Mouse (Mus musculus): ENCODE data around the gene Sytl3. TPM values are rescaled to one million over a fixed set of nuclear protein-coding genes. Genes with fewer than 3 reads are reported as not detected.
"Not testable (repeated sequence)": the region's sequence is repeated elsewhere in the genome, so short reads cannot be mapped to it uniquely, and the experiment has no call there.

The Sytl3 gene
- polyA plus RNA-seq, 1 experiment from 2014 or later, result 0.30 TPM

DNA sequence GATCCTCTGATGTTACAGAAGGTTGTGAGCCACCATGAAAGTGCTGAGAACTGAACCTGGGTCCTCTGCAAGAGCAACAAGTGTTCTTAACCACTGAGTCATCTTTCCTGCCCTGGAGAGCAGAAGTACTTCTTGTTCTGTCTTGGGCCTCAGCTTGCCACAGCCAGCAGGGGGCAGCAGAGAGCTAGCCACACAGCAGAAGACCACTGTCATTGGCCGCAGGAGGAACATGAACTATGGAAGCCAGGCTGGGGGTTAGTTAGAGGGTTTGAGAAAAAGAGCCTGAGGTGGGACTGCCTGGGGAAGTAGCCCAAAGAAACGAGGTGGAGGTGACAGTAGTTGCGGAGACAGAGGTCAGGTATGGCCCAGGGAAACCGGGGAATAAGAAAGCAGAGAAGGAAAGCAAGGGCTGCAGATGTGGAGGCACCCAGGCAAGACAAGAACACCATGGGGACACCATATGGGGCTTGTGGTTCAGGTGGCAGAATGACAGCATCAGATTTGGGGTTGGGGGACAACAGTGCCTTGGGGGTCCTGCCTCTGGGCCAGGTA is 38.4 kb downstream of the Sytl3 start:
- 0 out of 2 replicates have a peak, but pooled peaks have one; percentile 41 for ATAC-seq (replicated peaks; ENCODE audit: insufficient number of reproducible peaks, insufficient read depth, low FRiP score, low read depth)
- H3K4me1 ChIP-seq (replicated peaks); H3K4me3 ChIP-seq; H3K27me3 ChIP-seq; H3K36me3 ChIP-seq; H3K9me3 ChIP-seq (replicated peaks); H3K4me2 ChIP-seq; H3K27ac ChIP-seq; H3K9ac ChIP-seq: not testable (repeated sequence)
- WGBS, result 34% methylated on average over 4 of the region's 4 CpGs

DNA sequence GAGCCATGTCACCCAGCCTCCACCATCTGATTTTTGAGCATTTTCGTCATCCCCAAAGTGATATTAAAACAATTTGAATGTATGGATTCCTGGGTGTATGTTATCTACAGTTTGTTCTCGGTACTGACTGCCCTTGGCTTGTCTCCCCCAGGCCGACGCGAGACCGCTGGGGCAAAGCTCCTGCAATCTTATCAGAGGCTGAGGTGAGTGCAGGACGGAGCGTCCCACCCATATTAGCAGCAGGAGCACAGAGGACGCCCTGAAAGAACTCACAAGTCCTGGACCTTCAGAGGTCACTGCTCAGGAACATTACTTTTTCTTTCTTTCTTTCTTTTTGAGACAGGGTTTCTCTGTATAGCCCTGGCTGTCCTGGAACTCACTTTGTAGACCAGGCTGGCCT is 40.6 kb downstream of the Sytl3 start:
- H3K4me1 ChIP-seq (replicated peaks); H3K9me3 ChIP-seq (replicated peaks); H3K4me3 ChIP-seq; H3K4me2 ChIP-seq; H3K27me3 ChIP-seq; ATAC-seq (replicated peaks; ENCODE audit: insufficient number of reproducible peaks, insufficient read depth, low FRiP score, low read depth); H3K27ac ChIP-seq; H3K9ac ChIP-seq; H3K36me3 ChIP-seq: not testable (repeated sequence)
- 39% methylated on average over 8 of the region's 9 CpGs for WGBS

DNA sequence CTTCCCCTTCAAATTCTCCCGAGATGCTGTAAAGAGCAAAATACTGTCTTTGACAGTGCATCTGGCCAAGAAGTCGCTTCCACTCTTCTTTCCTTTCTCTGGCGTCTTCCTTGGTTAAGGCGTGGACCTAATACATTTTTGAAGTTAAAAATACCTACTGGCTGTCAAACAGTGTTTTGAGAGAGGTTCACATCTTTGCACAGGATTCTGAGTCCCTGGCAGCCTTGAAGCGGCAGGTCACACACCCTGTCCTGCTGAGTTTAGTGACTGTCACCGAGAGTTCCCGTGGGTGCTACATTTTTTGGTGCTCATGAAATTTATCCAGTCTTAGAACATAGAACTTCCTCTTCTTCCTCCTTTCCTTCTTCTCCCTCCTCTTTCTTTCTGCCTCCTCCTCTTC is 41.2 kb downstream of the Sytl3 start:
- 61% methylated on average over 4 of the region's 7 CpGs for WGBS
- H3K9ac ChIP-seq; H3K4me2 ChIP-seq; H3K4me1 ChIP-seq (replicated peaks); H3K4me3 ChIP-seq; H3K27me3 ChIP-seq; ATAC-seq (replicated peaks; ENCODE audit: insufficient number of reproducible peaks, insufficient read depth, low FRiP score, low read depth); H3K9me3 ChIP-seq (replicated peaks); H3K27ac ChIP-seq; H3K36me3 ChIP-seq: not testable (repeated sequence)

DNA sequence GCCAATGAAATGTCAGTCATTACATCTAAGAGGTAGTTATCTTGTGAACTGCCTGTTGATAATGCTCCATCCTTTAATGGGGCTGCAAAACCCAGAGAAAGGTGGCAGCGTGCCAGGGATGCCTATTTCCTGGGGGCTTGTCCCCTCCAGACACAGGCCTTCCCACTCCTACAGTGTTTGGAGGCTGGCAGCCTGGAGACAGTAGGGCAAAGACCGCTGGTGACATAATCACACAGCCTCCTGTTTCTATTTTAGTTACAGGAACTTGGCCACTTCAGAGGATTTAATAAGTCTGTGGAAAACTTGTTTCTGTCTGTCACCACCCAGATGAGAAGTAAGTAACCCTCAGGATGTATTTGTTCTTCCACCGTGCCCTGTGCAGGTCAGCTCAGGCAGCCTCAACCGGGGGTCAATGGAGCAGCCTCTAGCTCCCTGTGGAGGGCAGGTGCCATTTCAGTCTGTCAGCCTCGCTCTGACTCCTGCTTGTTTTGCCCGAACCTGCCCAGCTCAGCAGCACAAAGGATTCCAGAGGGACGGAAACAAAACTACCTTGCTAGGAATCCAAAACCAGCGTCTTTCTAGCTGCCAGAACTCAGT is 43.8 kb downstream of the Sytl3 start:
- not testable (repeated sequence) for H3K4me1 ChIP-seq (replicated peaks); H3K9ac ChIP-seq; H3K9me3 ChIP-seq (replicated peaks); H3K27me3 ChIP-seq; H3K36me3 ChIP-seq; H3K4me2 ChIP-seq; H3K27ac ChIP-seq; H3K4me3 ChIP-seq
- ATAC-seq (replicated peaks; ENCODE audit: insufficient number of reproducible peaks, insufficient read depth, low FRiP score, low read depth), result 0 out of 2 replicates have a peak, but pooled peaks have one; percentile 43
- 18% methylated on average over 2 of the region's 8 CpGs for WGBS

DNA sequence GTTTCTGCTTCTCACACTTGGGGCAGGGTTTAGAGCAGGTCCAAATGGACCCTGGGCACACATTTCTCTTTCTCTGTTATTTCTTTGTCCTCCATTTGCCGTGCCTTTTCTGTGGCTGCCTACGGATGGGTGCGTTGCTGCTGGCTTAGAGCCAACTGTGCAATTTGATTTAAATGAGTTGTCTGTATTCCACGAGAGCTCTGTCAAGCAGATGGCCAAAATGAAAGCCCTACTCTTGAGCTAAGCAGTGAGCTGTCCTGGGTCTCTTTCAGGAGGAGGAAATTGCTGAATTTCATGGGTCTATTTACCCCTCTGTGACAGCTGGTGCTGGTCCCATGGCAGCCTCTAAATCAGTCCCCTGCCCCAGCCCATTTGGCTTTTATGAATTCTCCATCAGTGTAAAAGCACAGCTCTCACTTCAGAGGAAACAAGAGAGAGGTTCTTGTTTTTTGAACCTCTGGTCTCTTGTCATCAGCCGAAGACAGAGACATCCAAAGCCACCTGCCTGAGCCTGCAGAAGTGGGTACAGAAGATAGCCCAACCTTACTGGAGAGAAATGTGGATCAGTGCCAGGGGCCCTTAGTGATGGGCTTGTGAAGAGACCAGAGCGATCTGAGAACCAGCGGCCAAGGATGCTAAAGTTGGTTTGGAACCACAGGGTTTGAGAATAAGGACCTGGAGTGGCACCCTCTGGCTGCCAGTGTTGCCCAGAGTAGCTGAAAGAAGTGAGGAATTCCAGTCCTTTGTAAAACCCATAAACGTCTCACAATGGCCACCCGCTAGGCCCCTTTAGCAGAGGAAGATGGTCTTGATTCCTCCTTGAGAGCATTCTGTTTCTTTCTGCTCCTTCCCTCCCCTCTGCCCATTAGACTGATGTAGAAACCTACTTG is 44.7 kb downstream of the Sytl3 start:
- H3K4me1 ChIP-seq (replicated peaks); H3K4me2 ChIP-seq; H3K9me3 ChIP-seq (replicated peaks); H3K27ac ChIP-seq; H3K9ac ChIP-seq; H3K4me3 ChIP-seq; H3K36me3 ChIP-seq; H3K27me3 ChIP-seq; ATAC-seq (replicated peaks; ENCODE audit: insufficient number of reproducible peaks, insufficient read depth, low FRiP score, low read depth): not testable (repeated sequence)
- WGBS, result 56% methylated on average over 7 of the region's 9 CpGs

DNA sequence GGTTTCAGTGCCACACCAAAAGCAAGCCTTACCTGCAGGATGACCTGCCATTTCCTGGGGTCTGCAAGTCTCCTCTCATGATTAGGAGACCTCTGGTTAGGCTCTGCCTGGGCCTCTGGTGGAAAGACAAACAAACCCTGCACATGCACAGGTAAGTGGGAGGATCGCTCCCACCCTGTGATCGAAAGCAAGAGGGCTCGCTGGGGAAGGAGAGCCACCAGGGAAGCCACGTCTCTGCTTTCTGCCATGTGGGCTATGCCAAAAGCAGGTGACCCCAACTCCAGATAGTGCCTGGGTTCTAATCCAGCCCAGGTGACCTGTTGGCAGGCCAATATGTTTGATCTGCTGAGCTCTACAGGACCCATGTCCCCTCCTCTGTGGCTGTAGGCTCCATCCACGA is 47.6 kb downstream of the Sytl3 start:
- not testable (repeated sequence) for H3K36me3 ChIP-seq; H3K4me3 ChIP-seq; ATAC-seq (replicated peaks; ENCODE audit: insufficient number of reproducible peaks, insufficient read depth, low FRiP score, low read depth); H3K27ac ChIP-seq; H3K4me1 ChIP-seq (replicated peaks); H3K27me3 ChIP-seq; H3K9ac ChIP-seq; H3K9me3 ChIP-seq (replicated peaks); H3K4me2 ChIP-seq
- 86% methylated on average over 5 of the region's 5 CpGs for WGBS

DNA sequence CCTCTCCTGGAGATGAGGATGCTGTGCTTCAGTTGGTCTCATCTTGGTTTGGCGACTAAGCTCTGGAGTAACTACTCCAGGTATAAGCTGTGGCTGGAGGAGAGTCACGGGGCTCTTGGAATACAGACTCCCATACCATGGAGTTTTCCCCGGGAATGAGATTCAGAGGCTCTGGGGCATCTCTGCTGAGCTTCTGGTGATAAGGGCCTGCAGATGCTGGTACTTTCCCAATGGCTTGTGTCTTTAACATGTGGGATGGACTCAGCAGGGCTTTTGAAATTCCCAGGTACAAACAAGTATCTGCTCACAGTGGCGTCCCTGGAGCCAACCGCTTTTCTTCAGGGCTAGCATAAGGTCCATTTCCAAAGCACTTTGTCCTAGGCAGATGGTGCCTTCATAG is 48.5 kb downstream of the Sytl3 start:
- H3K27me3 ChIP-seq; H3K4me1 ChIP-seq (replicated peaks); H3K36me3 ChIP-seq; ATAC-seq (replicated peaks; ENCODE audit: insufficient number of reproducible peaks, insufficient read depth, low FRiP score, low read depth); H3K9me3 ChIP-seq (replicated peaks); H3K4me3 ChIP-seq; H3K4me2 ChIP-seq; H3K9ac ChIP-seq; H3K27ac ChIP-seq: not testable (repeated sequence)
- 82% methylated on average over 5 of the region's 5 CpGs for WGBS

DNA sequence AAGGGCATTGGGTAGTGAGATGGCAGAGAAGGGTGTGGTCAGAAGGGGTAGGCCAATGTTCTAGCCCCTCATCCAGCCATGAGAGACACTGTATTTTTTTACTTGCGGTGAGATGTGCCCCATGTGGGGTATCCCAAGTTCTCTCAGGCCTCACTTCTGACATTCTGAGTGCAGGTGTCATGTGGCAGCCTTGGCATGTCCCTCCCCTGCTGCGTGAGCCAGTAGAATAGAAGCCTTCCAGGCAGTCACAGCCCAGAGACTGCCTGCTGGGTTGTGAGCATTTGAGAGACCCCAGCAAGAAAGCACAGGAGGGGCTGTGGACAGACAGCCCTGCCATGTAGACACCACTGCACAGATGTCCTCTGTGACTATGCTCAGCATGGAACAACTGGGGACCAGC is 49.3 kb downstream of the Sytl3 start:
- H3K27ac ChIP-seq; H3K9ac ChIP-seq; H3K4me2 ChIP-seq; H3K36me3 ChIP-seq; H3K27me3 ChIP-seq; H3K4me3 ChIP-seq; H3K9me3 ChIP-seq (replicated peaks); H3K4me1 ChIP-seq (replicated peaks): not testable (repeated sequence)
- 59% methylated on average over 2 of the region's 2 CpGs for WGBS
- 0 out of 2 replicates have a peak, but pooled peaks have one; percentile 14 for ATAC-seq (replicated peaks; ENCODE audit: insufficient number of reproducible peaks, insufficient read depth, low FRiP score, low read depth)

DNA sequence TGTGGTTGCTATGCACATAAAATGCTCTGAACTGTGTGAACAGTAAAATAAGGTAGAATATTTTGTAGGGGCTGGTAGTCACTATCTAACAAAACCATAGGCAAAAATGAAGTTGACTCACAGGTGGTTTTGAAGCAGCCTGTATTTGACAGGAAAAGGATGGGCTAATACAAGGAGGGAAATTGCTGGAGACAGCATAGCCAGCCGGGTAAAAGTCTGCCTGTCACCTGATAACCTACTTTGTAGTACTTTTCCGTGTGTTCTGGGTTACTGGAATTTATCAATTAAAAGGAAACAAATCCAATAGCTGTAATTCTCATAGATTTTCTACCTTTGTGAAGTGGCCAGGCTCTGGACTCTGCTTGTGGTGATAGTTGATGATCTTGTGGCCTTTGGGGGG is 54.6 kb downstream of the Sytl3 start:
- H3K36me3 ChIP-seq; ATAC-seq (replicated peaks; ENCODE audit: insufficient number of reproducible peaks, insufficient read depth, low FRiP score, low read depth); H3K9ac ChIP-seq; H3K9me3 ChIP-seq (replicated peaks); H3K4me3 ChIP-seq; H3K27ac ChIP-seq; H3K4me1 ChIP-seq (replicated peaks); H3K27me3 ChIP-seq; H3K4me2 ChIP-seq: not testable (repeated sequence)
- WGBS, result 55% methylated on average over 2 of the region's 2 CpGs

DNA sequence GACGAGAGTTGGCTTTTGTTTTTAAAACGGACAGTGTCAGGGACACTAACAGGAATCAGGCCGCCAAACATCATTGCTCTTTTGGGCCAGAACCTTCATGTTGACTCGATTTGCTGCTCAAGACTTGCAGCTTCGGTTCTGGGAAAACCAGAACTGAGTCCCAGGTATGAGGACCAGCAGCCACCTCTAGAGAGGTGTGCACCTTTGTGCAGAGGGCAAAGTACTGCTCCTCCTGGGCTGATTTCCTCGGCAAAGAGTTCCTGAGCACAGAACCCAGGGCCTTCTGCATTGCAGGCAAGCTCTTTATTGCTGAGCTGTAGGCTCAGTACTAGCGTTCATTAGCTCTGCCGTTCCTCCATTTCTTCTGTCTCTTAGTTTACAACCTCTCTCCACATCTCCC is 55.1 kb downstream of the Sytl3 start:
- WGBS, result 68% methylated on average over 8 of the region's 8 CpGs

DNA sequence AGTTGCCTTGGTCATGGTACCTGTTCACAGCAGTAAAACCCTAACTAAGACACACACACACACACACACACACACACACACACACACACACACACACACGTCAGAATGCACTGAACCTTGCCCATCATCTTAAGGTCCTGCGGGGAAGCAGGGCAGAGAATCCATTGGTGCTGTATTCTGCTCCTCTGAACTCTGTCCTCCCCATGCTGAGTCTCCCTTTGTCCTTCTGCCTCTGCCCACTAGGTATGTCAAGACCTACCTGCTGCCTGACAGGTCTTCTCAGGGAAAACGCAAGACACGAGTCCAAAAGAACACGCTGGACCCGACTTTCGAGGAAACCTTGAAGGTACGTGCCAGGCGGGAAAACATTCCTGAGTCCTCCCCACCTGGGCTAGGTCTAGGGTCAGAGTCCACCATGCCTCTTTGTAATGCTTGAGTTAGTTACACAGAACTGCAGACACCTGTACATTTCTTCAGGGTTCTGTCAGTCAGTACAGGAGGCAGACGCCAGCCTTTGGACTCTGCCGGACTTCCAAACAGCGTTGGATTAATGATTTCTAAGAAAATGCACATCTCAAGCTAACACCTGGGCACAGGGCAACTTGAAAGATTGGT is 69.2 kb downstream of the Sytl3 start:
- H3K27ac ChIP-seq, result no peak overlapping the region
- WGBS, result 92% methylated on average over 12 of the region's 12 CpGs
- no peak overlapping the region for H3K4me2 ChIP-seq
- H3K4me3 ChIP-seq, result no peak overlapping the region
- H3K36me3 ChIP-seq, result no peaks in the 10 kb centered on the region
- no peaks in the 10 kb centered on the region for H3K4me1 ChIP-seq (replicated peaks)
- no peaks in the 10 kb centered on the region for H3K27me3 ChIP-seq
- no peaks in the 10 kb centered on the region for H3K9me3 ChIP-seq (replicated peaks)
- no peak overlapping the region for H3K9ac ChIP-seq
- ATAC-seq (replicated peaks; ENCODE audit: insufficient number of reproducible peaks, insufficient read depth, low FRiP score, low read depth), result no peak

More for the DNA sequence above, 55.1 kb downstream of the Sytl3 start:
- H3K9ac ChIP-seq; H3K4me3 ChIP-seq; H3K4me1 ChIP-seq (replicated peaks); H3K36me3 ChIP-seq; H3K27ac ChIP-seq; H3K4me2 ChIP-seq; ATAC-seq (replicated peaks; ENCODE audit: insufficient number of reproducible peaks, insufficient read depth, low FRiP score, low read depth); H3K9me3 ChIP-seq (replicated peaks); H3K27me3 ChIP-seq: not testable (repeated sequence)
